Mouse (Mus musculus) ES-CJ7 (cell line): ENCODE results near the gene Gsdma.

Experiments used
- DNase-seq: peaks from one replicate; pipeline ENCODE4 v3.0.0; 2011; ENCODE audit warnings: low read depth, low spot score

The Gsdma gene

DNA sequence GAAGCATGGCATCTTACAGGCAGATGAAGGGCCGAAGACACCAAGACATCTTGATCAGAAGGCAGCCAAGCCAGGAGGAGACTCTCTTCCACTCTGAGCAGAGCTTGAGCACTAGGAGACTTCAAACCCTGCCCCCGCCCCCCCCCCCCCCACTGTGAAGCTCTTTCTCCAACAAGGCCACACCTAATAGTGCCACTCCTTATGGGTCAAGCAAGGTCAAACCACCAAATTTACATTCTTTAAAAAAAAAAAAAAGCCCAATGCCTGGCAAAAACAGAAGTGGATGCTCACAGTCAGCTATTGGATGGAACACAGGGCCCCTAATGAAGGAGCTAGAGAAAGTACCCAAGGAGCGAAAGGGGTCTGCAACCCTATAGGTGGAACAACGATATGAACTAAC lies 16.4 kb downstream of the Gsdma start:
- peak; percentile 91 for DNase-seq

DNA sequence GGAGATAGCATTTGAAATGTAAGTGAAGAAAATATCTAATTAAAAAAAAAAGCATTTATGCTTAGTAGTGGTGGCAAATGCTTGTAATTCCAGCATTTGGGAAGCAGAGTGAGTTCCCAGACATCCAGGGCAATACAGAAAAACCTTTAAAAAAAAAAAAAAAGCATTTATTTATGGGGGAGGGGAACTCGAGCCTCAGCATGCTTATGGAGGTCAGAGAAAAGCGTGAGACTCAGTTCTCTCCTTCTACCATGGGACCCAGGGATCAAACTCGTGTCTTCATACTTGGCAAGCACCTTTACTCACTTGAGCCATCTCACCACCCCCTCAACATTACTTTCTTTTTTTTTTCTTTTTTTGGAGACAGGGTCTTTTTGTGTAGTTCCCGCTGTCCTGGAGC lies 17.0 kb downstream of the Gsdma start:
- no peak for DNase-seq

DNA sequence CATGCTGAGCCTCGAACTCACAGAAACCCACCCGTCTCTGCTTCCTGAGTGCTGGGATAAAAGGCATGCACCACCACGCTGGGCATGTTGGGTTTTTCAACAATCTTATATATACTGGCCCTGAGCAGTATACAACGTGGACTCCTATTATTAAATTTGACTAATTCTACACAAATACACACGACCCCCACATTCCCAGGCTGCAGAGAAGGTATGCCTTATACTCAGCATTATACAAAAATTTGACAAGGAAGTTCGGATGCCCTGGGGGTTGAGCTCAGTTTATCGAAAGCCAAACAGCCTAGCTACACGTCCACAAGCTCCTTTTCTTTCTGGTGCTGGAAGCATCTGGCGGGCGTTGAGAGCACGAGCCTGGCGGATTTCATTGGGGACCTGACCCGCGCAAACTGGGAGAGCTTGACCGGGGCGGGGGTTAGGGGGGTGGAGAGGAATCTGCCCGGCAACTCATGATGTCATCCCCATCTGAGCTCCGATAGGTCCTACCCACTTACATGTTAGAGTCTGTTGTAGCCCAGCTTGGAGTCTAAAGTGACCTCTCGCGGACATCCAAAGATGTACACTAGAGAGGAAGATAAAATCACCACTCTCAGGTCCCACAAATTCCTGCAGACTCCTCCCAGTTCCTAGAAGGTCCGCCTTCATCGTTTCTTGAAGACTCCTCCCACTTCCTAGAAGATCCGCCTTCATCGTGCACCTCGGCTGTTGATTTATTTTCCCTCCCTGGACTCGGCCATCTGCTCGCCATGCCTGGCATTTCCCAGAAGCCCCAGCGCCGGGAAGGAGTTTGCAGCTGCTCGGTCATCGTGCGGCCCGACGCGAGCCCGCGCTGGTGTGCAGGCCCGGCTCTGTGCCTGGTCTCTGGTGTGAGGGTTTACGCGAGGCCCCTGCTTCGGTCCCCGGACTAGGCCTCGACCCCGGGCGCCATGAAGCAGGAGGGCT lies 17.9 kb downstream of the Gsdma start, which contains the start of gene Psmd3:
Gene Psmd3 (plus strand): TSS at position 769 of the 960 bp plus-strand sequence.
- DNase-seq = peak; percentile 100

DNA sequence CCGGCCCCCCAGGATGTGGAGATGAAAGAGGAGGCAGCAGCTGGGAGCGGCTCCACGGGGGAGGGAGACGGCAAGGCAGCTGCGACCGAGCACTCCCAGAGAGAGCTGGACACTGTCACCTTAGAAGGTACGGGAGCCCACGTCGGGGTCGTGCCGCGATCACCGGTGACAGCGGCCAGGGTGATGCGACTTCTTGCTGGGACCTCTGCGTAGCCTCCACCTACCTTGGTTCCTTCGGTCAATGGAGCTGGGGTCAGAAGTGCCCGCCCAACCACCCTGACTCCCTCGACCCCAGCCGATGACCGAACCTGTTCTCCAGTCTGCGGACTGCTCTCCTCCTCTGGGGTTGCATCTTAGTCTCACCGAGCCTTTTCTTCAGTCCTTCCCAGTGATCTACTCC lies 18.7 kb downstream of the Gsdma start:
- no peak for DNase-seq

DNA sequence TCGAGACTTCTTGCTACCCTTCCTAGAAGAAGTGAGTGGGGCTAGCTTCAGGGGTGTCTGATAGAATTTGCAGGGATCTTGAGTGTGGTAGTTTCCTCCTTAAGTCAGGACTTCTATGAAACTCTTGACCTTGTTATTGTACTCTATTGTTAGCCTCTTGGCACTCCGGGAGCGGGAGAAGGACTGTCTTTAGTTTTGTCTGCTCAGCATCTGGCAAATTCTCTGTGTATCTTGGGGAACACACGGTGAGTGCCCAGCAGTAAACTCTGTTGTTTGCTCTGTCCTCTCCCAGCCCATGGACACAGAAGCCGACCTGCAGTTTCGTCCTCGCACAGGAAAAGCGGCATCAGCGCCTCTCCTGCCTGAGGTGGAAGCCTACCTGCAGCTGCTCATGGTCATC lies 21.5 kb downstream of the Gsdma start:
- no peak for DNase-seq

DNA sequence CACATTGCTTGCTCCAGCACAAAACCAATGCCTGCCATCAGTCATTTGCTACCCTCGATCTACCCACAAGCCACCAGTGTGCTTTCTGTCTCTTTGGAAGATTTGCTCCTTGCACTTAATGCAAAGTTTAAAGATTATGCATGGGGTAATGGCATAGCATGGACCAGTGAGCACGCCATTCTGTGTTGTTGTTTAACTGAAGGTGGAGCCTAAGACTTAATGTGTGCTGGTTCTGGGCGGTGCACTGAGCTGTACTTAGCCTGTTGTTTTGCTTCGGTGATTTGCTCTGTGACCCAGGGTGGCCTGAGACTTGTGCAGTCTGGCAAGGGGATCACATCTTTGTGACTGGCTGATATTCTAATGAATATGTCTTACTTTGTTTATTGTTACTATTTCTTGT lies 22.8 kb downstream of the Gsdma start:
- DNase-seq = no peak

DNA sequence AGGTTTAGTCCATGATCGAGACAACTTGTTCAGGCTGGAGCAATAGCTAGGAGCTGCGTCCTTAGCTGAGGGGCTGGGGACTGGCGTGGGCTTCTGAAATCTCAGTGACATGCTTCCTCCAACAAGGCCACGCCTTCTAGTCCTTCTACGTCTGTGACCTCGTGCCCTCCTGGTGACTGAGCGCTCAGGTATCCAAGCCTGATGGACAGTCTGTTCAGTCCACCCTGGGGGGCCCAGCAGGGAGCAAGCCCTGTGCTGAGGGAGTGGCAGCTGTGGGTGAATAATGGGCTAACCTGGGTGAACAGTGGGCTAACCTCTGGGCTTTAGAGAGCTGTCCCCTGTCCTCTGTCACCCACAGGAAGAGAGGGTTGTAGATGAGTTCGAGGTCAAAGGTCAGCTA lies 23.9 kb downstream of the Gsdma start:
- DNase-seq = no peak

DNA sequence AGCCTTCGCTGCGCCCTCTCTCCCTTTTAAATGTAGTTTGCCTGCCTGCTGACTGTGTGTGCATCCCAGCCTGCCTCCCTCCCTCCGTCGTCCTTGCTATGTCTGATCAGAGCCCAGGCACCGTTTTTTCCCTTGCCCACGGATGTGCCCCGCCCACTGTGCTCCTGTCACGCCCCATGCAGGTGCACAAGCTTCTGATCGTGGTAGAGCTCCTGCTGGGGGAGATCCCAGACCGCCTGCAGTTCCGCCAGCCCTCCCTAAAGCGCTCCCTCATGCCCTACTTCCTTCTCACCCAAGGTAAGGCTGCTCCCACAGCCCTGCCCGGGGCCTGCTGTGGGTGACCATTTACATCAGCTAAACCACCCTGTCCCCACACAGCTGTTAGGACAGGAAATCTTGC lies 29.1 kb downstream of the Gsdma start:
- peak; percentile 75 for DNase-seq

DNA sequence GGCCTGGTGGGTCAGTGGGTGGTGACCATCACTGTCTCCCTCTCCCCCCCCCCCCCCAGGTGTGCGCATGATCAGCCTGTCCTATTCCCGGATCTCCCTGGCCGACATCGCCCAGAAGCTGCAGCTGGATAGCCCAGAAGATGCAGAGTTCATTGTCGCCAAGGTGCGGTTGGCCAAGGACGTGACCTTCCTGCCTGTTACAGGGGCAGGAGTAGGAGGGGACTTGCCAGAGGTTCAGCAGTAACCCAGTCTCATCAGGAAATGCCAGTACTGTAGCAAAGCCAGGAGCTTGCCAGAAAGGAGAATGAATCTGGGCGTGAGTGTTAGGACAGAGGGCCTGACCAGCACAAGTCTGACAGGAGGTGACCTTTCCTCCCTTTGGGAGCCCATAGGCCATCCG lies 29.6 kb downstream of the Gsdma start:
- peak; percentile 53 for DNase-seq

DNA sequence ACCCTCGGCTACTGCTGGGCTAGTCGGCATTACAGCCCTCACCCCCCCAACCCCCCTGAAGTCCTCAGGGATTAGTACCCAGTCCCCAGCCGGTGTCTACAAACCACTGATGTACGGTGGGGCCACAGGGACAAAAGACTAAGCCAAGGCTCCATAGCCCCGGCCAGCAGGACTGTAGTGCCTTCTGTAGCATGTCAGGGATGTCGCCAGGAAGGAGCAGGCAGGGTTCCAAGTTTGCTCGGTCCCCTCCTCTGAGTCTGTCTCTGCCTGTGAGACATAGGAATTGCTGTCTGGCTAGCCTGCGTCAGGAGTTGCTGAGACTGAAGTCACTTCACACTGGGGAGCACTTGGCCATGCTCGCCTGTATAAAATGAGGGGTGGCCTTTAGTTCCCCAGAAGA lies 30.1 kb downstream of the Gsdma start:
- no peak for DNase-seq

DNA sequence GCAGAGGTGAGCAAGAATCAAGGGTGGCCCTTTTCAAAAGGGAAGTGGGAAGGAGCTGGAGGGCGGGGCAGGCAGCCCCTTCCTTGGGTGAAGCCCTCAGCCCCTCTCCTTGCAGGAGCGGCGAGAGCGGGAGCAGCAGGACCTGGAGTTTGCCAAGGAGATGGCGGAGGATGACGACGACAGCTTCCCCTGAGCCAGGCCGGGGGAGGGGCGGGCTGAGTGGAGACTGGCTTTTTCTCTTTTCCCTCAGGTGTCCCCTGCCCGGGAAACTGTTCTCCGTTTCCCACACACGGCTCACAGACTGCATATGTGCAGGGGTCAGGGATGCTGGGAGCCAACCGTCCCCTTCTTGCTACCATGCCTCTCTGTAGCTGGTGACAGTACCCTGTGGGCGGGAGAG lies 31.3 kb downstream of the Gsdma start:
- DNase-seq = no peak

DNA sequence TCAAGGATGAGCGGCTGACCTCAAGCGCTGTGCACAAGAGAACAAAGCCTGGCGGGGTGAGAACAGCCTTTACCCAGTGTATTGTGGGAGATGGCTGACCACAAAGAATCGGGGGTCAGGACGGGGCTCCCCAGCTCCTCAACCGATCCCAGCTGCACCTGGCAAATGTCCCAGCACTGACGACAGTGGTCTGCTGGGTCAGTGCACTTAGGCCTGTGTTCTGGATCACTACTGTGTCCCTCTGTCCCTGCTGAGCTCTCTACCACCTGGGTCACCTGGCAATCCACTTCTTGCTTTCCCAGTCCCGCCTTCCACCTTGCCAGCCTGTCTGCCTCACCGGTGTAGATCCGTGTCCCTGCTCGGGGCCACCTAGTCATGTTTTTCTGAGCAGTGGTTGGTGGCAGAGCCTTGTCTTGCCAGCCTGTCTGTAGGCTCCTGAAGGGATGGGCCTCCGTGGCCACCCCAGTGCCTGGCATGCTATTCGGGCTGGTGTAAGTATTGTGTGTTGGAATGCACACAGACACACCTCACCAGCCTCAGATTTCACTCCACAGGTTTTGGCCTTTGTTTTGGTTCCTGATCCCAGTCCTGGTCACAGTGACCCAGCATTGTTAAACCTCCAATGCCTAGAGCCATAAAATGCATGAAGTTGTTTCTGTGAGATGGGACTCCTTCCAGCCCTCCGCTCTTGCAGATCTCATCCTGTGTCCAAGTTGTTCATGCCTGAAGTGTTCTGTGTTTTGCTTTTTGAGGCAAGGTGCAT lies 32.5 kb downstream of the Gsdma start:
- DNase-seq = no peak

DNA sequence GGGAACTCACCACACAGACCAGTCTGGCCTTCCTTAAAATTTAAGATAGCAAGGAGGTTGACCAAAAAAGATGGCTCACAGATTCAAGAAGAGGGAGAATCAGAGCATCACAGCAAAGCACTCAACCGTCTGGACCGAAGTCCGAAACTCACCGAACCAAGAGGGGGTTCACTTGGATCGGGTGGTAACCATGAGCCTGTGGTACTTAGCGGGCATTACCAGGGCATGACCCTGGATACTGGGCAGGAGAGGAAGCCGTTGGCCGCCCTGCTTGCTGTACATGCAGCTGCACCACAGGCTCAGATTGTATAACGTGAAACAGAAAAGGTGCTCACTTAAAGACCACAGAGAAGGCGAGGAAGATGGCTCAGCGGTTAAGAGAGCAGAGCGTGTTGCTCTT lies 33.1 kb downstream of the Gsdma start:
- DNase-seq = no peak

DNA sequence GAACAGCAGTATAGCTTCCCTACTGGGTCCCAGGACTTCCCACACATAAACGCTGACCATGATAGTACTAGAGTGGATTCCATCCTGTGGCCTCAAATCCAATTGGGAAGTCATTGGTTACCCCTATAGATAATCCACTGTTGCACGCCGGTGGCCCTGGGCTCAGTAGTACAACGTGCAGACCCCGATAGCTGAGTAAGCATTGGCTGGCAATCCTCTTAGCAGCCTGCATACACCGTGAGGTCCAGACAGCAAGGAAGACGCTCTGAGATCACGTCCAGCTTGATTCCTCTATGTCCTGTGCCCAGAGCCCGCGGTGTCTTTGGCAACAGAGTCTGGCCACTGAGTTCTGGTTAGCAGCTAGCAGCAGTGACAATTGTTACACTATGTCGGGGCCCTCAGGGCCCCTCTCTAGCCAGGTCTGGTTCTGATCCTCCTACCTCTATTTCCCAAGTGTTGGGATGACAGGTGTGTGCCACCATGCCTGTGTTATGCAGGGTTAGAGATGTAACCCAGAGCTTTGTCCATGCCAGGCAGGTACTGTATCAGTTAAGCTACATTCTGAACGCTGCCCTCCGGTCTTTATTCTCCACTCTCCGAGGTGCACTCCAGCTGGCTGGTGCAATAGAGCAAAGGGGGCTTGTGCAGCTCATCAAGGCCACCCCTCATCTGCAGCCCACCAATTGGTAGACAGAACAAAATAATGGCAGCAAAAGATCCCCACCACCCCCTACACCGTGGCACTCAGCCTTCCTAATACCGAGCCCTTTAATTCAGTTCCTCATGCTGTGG lies 34.9 kb downstream of the Gsdma start:
- no peak for DNase-seq

DNA sequence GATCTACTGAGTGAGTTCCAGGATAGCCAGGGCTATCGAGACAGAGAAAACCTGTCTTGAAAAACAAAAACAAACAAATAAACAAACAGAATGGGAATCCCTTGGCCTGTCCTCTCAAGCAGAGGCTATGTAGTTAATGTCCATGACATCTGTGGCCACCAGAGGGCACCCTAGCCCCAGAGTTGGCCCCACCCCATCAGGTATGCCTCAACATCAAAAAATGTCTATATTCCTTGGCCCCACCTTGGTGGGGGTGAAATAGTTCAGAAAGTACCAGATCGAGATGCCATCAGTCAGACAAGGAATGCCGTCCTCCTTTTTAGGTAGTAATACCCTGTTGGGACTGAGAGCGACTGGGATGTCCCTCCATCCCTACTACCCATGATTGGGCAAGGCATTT lies 35.8 kb downstream of the Gsdma start:
- peak; percentile 59 for DNase-seq

DNA sequence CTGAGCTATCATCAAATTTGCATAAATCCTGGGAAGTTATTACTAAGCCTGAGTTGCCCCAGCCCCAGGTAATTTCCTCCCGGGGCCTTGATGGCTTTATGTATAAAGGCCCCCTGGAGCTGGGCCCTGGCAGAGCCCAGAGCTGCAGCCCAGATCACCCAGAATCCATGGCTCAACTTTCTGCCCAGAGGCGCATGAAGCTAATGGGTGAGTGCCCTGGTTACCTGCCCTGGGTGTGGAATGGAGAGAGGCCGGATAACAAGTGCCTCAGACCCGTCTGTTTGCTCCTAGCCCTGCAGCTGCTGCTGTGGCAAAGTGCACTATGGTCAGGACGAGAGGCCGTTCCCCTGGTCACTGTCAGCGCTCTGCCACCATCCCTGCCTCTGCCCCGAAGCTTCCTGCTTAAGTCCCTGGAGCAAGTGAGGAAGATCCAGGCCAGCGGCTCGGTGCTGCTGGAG lies 37.1 kb downstream of the Gsdma start, which contains the start of gene Csf3:
Gene Csf3 (plus strand): TSS at position 51 of the 458 bp plus-strand sequence.
- no peak for DNase-seq

DNA sequence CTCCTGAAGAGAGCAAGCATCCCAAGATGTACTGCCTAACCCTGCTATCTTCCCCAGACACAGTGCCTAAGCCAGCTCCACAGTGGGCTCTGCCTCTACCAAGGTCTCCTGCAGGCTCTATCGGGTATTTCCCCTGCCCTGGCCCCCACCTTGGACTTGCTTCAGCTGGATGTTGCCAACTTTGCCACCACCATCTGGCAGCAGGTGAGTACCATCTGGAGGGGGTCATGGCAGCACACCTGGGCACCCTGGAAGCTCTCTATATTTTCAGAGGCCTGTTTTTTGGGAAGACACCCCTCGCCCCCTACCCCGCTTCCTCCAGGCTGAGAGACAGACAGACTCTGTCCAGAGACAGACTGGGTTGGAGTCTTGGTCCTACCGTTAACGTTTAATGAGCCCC lies 38.2 kb downstream of the Gsdma start:
- DNase-seq = no peak

DNA sequence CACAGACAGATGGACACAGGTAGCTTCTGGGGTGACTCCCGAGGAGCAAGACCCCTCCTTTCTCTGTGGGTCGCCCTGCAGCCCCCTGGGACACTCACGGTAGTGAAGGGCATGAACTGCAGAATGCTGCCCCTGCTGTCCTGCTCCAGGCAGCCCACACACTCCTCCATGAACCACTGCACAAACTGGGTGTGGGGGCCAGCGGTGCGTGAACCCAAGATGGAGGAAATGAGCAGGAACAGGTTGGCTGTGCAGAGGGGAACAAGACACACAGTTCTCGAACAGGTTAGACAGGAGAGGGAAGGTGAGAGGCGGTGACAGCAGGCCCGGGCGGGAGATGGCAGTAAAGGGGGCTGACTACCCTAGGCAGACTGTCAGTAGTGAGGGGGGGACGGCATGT lies 40.9 kb downstream of the Gsdma start:
- no peak for DNase-seq

DNA sequence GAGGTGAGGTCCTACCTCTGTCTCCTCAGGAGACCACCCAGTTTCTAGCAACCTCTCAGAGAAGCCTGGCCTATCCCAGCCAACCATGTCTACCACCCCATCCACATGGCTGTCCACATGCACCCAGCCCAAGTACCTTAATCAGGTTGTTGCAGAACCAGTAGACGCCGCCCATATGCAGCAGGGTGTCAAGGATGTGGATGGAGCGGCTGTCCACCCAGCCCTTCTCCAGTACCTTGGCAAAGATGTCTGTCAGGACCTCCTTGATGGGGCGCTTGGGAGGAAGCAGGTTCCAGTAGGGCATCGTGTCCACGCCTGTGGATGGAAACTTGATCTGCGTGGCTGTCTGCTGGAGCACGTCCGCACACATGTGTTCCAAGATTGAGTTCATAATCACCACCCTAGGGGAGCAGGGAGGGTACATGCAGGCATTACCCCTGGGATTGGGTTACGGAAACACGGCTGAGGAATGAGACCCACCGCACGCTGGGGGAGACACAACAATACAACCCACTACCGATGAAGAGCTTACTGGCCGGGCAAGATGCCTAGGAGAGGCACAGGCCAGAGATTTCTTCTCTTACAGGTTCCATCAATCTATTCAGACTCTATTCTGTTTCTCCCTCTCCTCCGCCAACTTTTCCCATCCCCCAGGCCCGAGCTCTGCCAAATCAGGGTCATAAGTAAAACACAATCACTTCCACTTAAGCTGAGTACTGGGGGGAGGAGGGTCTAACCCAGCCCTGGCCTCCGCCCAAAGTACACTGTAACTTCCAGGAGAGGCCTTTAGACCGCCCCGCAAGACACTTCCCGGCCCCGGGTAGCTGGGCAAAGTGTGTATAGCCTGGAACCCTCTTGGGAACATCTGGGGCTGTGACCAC lies 43.5 kb downstream of the Gsdma start:
- DNase-seq = no peak

DNA sequence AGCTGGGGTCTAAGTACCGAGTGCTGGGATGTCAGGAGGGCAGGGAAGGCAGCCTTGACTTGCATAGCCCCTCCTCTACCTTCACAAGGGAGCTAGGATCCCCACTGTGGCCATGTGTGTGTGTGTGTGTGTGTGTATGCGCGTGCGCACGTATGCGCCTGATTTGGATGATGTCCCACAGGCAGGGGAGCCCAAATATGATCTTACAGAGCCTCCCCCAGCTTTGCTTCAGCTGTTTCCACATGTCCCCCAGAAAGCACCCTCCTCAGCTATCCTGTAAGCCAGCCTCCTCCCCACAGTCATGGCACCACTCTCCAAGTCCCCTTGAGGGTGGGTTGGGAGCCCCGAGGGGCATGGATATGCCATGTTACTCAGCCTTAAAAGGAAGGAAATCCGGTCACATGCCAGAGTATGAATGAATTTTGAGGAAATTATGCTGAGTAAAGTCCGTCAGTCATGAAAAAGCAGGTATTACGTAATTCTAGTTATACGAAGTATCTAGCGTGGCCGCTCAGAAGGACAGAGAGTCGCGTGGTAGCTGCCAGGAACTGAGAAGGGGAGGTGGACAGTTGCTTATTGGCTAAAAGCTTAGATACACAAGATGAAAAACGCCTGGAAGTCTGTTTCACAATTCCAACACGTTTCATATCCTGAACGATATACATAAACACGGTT lies 44.3 kb downstream of the Gsdma start:
- no peak for DNase-seq
